ENCODE assay signal across 1 mouse cellular context in genomic region chr5:145222840-145223239, GRCm38 (mm10).
TF ChIP-seq lines count a peak whose summit lies in the region.

No protein-coding gene starts in this region.

TF ChIP-seq in MEL, 35 proteins besides CTCF, POLR2A, EP300 and RAD21 (continued from another document):
- TF ChIP-seq ZKSCAN1 (IDR thresholded peaks at IDR 0.05; ENCODE audit: low read depth, low read length) (peak; percentile 95), JUND (IDR thresholded peaks at IDR 0.05; ENCODE audit: low read depth, low read length) (0 out of 2 replicates have a peak, but pooled peaks have one; percentile 11), MXI1 (IDR thresholded peaks at IDR 0.05; ENCODE audit: low read depth, low read length) (peak; percentile 10; the same call in 1 of the 2 replicates), USF1 (IDR thresholded peaks at IDR 0.05; ENCODE audit: low read depth, low read length) (no peak), MYB (IDR thresholded peaks at IDR 0.05; ENCODE audit: low read depth, low read length) (peak; percentile 66; the same call in 1 of the 2 replicates), ETS1 (IDR thresholded peaks at IDR 0.05; ENCODE audit: low read depth, low read length) (peak; percentile 86), RCOR1 (IDR thresholded peaks at IDR 0.05; ENCODE audit: low read depth, low read length) (peak; percentile 24), HCFC1 (IDR thresholded peaks at IDR 0.05; ENCODE audit: low read depth, low read length) (no peak), MAZ (IDR thresholded peaks at IDR 0.05; ENCODE audit: low read depth, low read length) (no peak; the same call in 1 of the 2 replicates), MYC (IDR thresholded peaks at IDR 0.05; ENCODE audit: low read depth, low read length) (peak; percentile 33; the same call in 1 of the 2 replicates), MAX (IDR thresholded peaks at IDR 0.05; ENCODE audit: low read length) (peak; percentile 55), GATA1 (IDR thresholded peaks at IDR 0.05; ENCODE audit: low read depth, low read length) (peak; percentile 51; the same call in 1 of the 2 replicates), POLR2AphosphoS2 (IDR thresholded peaks at IDR 0.05; ENCODE audit: low read length) (peak; percentile 12; the same call in 1 of the 2 replicates), SIN3A (IDR thresholded peaks at IDR 0.05; ENCODE audit: low read length) (no peak)
